Mouse (Mus musculus) liver, embryonic 14.5 days (tissue): ENCODE measurements around the gene Gm17334.

ENCODE experiments used
- CTCF ChIP-seq: IDR thresholded peaks from 2 replicates; pipeline ENCODE4 v1.5.1; 2016; ENCODE audit warnings: antibody characterized with exemption, low read depth, control low read depth
- EP300 ChIP-seq: IDR thresholded peaks from 2 replicates; pipeline ENCODE4 v1.6.1; 2016; ENCODE audit warnings: antibody characterized with exemption, low read depth

DNA sequence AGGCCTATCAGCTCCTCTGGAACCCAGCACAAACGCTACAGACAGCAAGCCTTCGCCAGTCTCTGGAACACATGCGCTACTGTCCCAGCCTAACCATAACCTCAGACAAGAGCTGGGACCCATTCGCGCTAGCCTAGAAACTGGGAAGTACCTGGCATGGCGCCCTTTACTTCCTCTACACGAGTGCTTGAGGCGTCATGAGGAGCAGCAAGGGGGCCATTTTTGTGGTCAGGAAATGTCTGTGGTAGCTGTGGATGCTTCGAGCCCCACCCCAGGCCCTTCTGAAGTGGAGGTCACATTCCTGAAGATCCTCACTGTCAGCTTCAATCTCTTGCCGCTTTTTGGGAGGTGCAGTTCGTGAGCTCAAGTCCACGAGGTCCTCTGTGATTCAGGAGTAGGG lies 30.1 kb upstream of the Gm17334 start:
- no peak for TF ChIP-seq CTCF
- TF ChIP-seq EP300, result no peak
